In genomic region chr2:146117915-146118403, GRCm38 (mm10) we compare ENCODE assay signal across 18 mouse cellular contexts.
DNase-seq lines count a peak whose midpoint lies in the region; ATAC-seq and TF ChIP-seq lines count a peak whose summit lies in the region.
"Had no signal": no experiment of that assay in that cellular context is flagged by ENCODE, and none has a peak within 500 bp of the region (broad histone marks: within the 10 kb centered on the region; RNA-seq: fewer than 3 reads in every experiment).

No protein-coding gene starts in this region.

- H3K9ac ChIP-seq in forebrain, embryonic 11.5 days (ENCODE audit: low read length): no peak overlapping the region
- no peak overlapping the region for H3K9ac ChIP-seq in forebrain, embryonic 16.5 days (replicated peaks; ENCODE audit: low read depth, low read length)
- no peak overlapping the region for H3K9ac ChIP-seq in kidney, embryonic 16.5 days (replicated peaks; ENCODE audit: low read length)
- H3K9ac ChIP-seq in stomach, embryonic 14.5 days (replicated peaks; ENCODE audit: low read depth, low read length): no peak overlapping the region
- no peak overlapping the region for H3K9ac ChIP-seq in stomach, postnatal 0 days (ENCODE audit: low read length)
- H3K9ac ChIP-seq: heart, embryonic 12.5 days; limb, embryonic 15.5 days had no signal

- H3K27me3 ChIP-seq in forebrain, embryonic 11.5 days (ENCODE audit: control insufficient read depth, insufficient read depth, low read length): no peaks in the 10 kb centered on the region
- H3K27me3 ChIP-seq in forebrain, embryonic 16.5 days (replicated peaks; ENCODE audit: control insufficient read depth, insufficient read depth, low read length): no peaks in the 10 kb centered on the region
- no peaks in the 10 kb centered on the region for H3K27me3 ChIP-seq in kidney, embryonic 16.5 days (ENCODE audit: insufficient read depth, low read length)
- H3K27me3 ChIP-seq in stomach, embryonic 14.5 days (ENCODE audit: control insufficient read depth, insufficient read depth, low read length): no peaks in the 10 kb centered on the region
- H3K27me3 ChIP-seq in stomach, postnatal 0 days (ENCODE audit: control insufficient read depth, insufficient read depth, low read length): no peaks in the 10 kb centered on the region
- H3K27me3 ChIP-seq: heart, embryonic 12.5 days; limb, embryonic 15.5 days had no signal

- peak; percentile 48 for DNase-seq in forebrain, embryonic 11.5 days (ENCODE audit: low spot score)
- no peak for DNase-seq in kidney, postnatal 25 days
- no peak for DNase-seq in stomach, postnatal 0 days (ENCODE audit: low spot score)
- peak; percentile 66 for DNase-seq in retina, postnatal 1 day
- DNase-seq: adrenal gland, postnatal 25 days; cerebellum, postnatal 14 days; heart, postnatal 4 days; kidney, adult 11 months; lung, adult 2 months; right cerebral cortex, postnatal 25 days; thymus, adult 2 months had no signal

- WGBS in forebrain, embryonic 11.5 days: 39% methylated on average over 3 of the region's 3 CpGs
- 46% methylated on average over 3 of the region's 3 CpGs for WGBS in forebrain, embryonic 16.5 days
- WGBS in kidney, embryonic 16.5 days: 42% methylated on average over 3 of the region's 3 CpGs
- WGBS in stomach, embryonic 14.5 days: 41% methylated on average over 3 of the region's 3 CpGs
- WGBS in stomach, postnatal 0 days: 52% methylated on average over 3 of the region's 3 CpGs

- H3K36me3 ChIP-seq in forebrain, embryonic 11.5 days (ENCODE audit: control insufficient read depth, insufficient read depth, low read length): no peaks in the 10 kb centered on the region
- no peaks in the 10 kb centered on the region for H3K36me3 ChIP-seq in forebrain, embryonic 16.5 days (ENCODE audit: control insufficient read depth, insufficient read depth)
- H3K36me3 ChIP-seq in kidney, embryonic 16.5 days (ENCODE audit: insufficient read depth, low read length): no peaks in the 10 kb centered on the region
- H3K36me3 ChIP-seq in stomach, embryonic 14.5 days (ENCODE audit: control insufficient read depth, insufficient read depth, low read length): no peaks in the 10 kb centered on the region
- no peaks in the 10 kb centered on the region for H3K36me3 ChIP-seq in stomach, postnatal 0 days (ENCODE audit: control insufficient read depth, insufficient read depth, low read length)
- H3K36me3 ChIP-seq: heart, embryonic 12.5 days; limb, embryonic 15.5 days had no signal

- no peaks in the 10 kb centered on the region for H3K9me3 ChIP-seq in forebrain, embryonic 11.5 days (ENCODE audit: control insufficient read depth, low read length)
- H3K9me3 ChIP-seq in forebrain, embryonic 16.5 days (ENCODE audit: control insufficient read depth, low read length): no peaks in the 10 kb centered on the region
- no peaks in the 10 kb centered on the region for H3K9me3 ChIP-seq in kidney, embryonic 16.5 days (ENCODE audit: low read length)
- H3K9me3 ChIP-seq in stomach, embryonic 14.5 days (ENCODE audit: control insufficient read depth, low read depth, low read length): no peaks in the 10 kb centered on the region
- H3K9me3 ChIP-seq in stomach, postnatal 0 days (ENCODE audit: control insufficient read depth, low read length): no peaks in the 10 kb centered on the region
- H3K9me3 ChIP-seq: heart, embryonic 12.5 days; limb, embryonic 15.5 days had no signal

- no peak overlapping the region for H3K4me3 ChIP-seq in forebrain, embryonic 11.5 days (ENCODE audit: low read depth, low read length)
- H3K4me3 ChIP-seq in forebrain, embryonic 16.5 days (replicated peaks; ENCODE audit: low read length): no peak overlapping the region
- H3K4me3 ChIP-seq in kidney, embryonic 16.5 days (ENCODE audit: low read length): no peak overlapping the region
- H3K4me3 ChIP-seq in stomach, embryonic 14.5 days (ENCODE audit: low read depth, low read length): no peak overlapping the region
- H3K4me3 ChIP-seq in stomach, postnatal 0 days (ENCODE audit: low read depth, low read length): no peak overlapping the region
- H3K4me3 ChIP-seq: heart, embryonic 12.5 days; limb, embryonic 15.5 days had no signal

- ATAC-seq in forebrain, embryonic 11.5 days (replicated peaks; ENCODE audit: low FRiP score): peak; percentile 69; the same call in 1 of the 2 replicates
- no peak for ATAC-seq in forebrain, embryonic 16.5 days
- ATAC-seq in kidney, embryonic 16.5 days (ENCODE audit: low FRiP score, low TSS enrichment): 0 out of 2 replicates have a peak, but pooled peaks have one; percentile 49
- ATAC-seq in stomach, embryonic 14.5 days (ENCODE audit: insufficient number of reproducible peaks, insufficient read depth, low FRiP score, low read depth): 0 out of 2 replicates have a peak, but pooled peaks have one; percentile 14
- no peak for ATAC-seq in stomach, postnatal 0 days (ENCODE audit: low FRiP score, low TSS enrichment)
- no peak for ATAC-seq in frontal cortex, adult (ENCODE audit: low TSS enrichment)
- ATAC-seq: activated CD4-positive, CD25-positive, alpha-beta regulatory T cell, adult 4 months had no signal

- peaks cover 8% of the 10 kb centered on the region; the same call in 1 of the 2 replicates for H3K4me1 ChIP-seq in forebrain, embryonic 11.5 days (replicated peaks; ENCODE audit: control insufficient read depth, insufficient read depth, low read length)
- H3K4me1 ChIP-seq in forebrain, embryonic 16.5 days (replicated peaks; ENCODE audit: control insufficient read depth, insufficient read depth, low read length): no peaks in the 10 kb centered on the region; the same call in 1 of the 2 replicates
- peaks cover 9% of the 10 kb centered on the region; the same call in 1 of the 2 replicates for H3K4me1 ChIP-seq in kidney, embryonic 16.5 days (ENCODE audit: insufficient read depth, low read length)
- no peaks in the 10 kb centered on the region for H3K4me1 ChIP-seq in stomach, embryonic 14.5 days (ENCODE audit: control insufficient read depth, insufficient read depth, low read length)
- no peaks in the 10 kb centered on the region for H3K4me1 ChIP-seq in stomach, postnatal 0 days (replicated peaks; ENCODE audit: control insufficient read depth, insufficient read depth)
- H3K4me1 ChIP-seq: heart, embryonic 12.5 days; limb, embryonic 15.5 days had no signal

- H3K4me2 ChIP-seq in forebrain, embryonic 11.5 days (ENCODE audit: low read depth, low read length, severe bottlenecking): no peak overlapping the region
- H3K4me2 ChIP-seq in forebrain, embryonic 16.5 days (ENCODE audit: low read length): no peak overlapping the region
- no peak overlapping the region for H3K4me2 ChIP-seq in kidney, embryonic 16.5 days (replicated peaks; ENCODE audit: low read depth, low read length)
- no peak overlapping the region for H3K4me2 ChIP-seq in stomach, embryonic 14.5 days (replicated peaks; ENCODE audit: low read depth, low read length)
- no peak overlapping the region for H3K4me2 ChIP-seq in stomach, postnatal 0 days (replicated peaks; ENCODE audit: low read depth)
- H3K4me2 ChIP-seq: heart, embryonic 12.5 days; limb, embryonic 15.5 days had no signal

- no peak overlapping the region for H3K27ac ChIP-seq in forebrain, embryonic 11.5 days (ENCODE audit: low read depth, low read length)
- no peak overlapping the region for H3K27ac ChIP-seq in forebrain, embryonic 16.5 days (ENCODE audit: low read length)
- H3K27ac ChIP-seq in kidney, embryonic 16.5 days (ENCODE audit: low read length): no peak overlapping the region
- H3K27ac ChIP-seq in stomach, embryonic 14.5 days (ENCODE audit: low read length): no peak overlapping the region
- H3K27ac ChIP-seq in stomach, postnatal 0 days (replicated peaks): no peak overlapping the region
- H3K27ac ChIP-seq: limb, embryonic 15.5 days had no signal

- no peak for TF ChIP-seq EP300 in stomach, postnatal 0 days (optimal IDR thresholded peaks at IDR 0.05)

- TF ChIP-seq CTCF in stomach, postnatal 0 days (IDR thresholded peaks at IDR 0.05; ENCODE audit: low read depth): no peak

Comparison
In these comparisons a context has a peak if more than half of its experiments do, and no peak if none do; other contexts are left out.
1. ATAC-seq: peak in forebrain, embryonic 11.5 days (single experiment), kidney, embryonic 16.5 days (single experiment) and stomach, embryonic 14.5 days (single experiment); none in forebrain, embryonic 16.5 days (single experiment), stomach, postnatal 0 days (single experiment) and frontal cortex, adult (single experiment).
2. DNase-seq: peak in forebrain, embryonic 11.5 days (single experiment) and retina, postnatal 1 day (single experiment); none in kidney, postnatal 25 days (0 of 2) and stomach, postnatal 0 days (single experiment).